Mouse (Mus musculus): ENCODE results near the gene Kri1. TPM values are rescaled to one million over a fixed set of nuclear protein-coding genes. Genes with fewer than 3 reads are reported as not detected.
A peak's percentile ranks its signal among the peaks of the same experiment; 100 is the strongest.

The Kri1 gene
- total and polyA plus RNA-seq, 2 experiments from 2014 or later: 10.9 to 15.3 TPM

GRCm38 (mm10) chr9:21245113-21245487 lies 42.7 kb downstream of the Kri1 start:
- no peaks in the 10 kb centered on the region for H3K9me3 ChIP-seq (ENCODE audit: low read length)

GRCm38 (mm10) chr9:21244428-21245112 lies 43.2 kb downstream of the Kri1 start:
- Histone ChIP-seq H3K4me2 (ENCODE audit: low read depth, low read length) (peak overlapping the region; percentile 80), H3K4me1 (ENCODE audit: insufficient read depth, low read length) (no peaks in the 10 kb centered on the region), H3K9ac (replicated peaks; ENCODE audit: low read length) (peak overlapping the region; percentile 52), H3K4me3 (ENCODE audit: low read length) (peak overlapping the region; percentile 47), H3K27me3 (ENCODE audit: insufficient read depth, low read length) (peaks cover 43% of the 10 kb centered on the region), H3K27ac (peak overlapping the region; percentile 67), H3K9me3 (ENCODE audit: low read length) (no peaks in the 10 kb centered on the region), H3K36me3 (ENCODE audit: insufficient read depth, low read length) (no peaks in the 10 kb centered on the region)
- 1% methylated on average over 72 of the region's 72 CpGs for WGBS
- 0 out of 2 replicates have a peak, but pooled peaks have one; percentile 9 for TF ChIP-seq CTCF (IDR thresholded peaks at IDR 0.05; ENCODE audit: low read depth)
- ATAC-seq: peak; percentile 59
- peak; percentile 45 for DNase-seq (ENCODE audit: low spot score)

More at GRCm38 (mm10) chr9:21245113-21245487, 42.7 kb downstream of the Kri1 start:
- DNase-seq (ENCODE audit: low spot score) (no peak), ATAC-seq (no peak)
- Histone ChIP-seq H3K36me3 (ENCODE audit: insufficient read depth, low read length) (no peaks in the 10 kb centered on the region), H3K9ac (replicated peaks; ENCODE audit: low read length) (peak overlapping the region; percentile 52; the same call in 1 of the 2 replicates), H3K27me3 (ENCODE audit: insufficient read depth, low read length) (peaks cover 46% of the 10 kb centered on the region), H3K4me3 (ENCODE audit: low read length) (peak overlapping the region; percentile 47), H3K4me1 (ENCODE audit: insufficient read depth, low read length) (no peaks in the 10 kb centered on the region), H3K4me2 (ENCODE audit: low read depth, low read length) (peak overlapping the region; percentile 80), H3K27ac (peak overlapping the region; percentile 67; the same call in 1 of the 2 replicates)
- WGBS: 2% methylated on average over 8 of the region's 16 CpGs
- TF ChIP-seq CTCF (IDR thresholded peaks at IDR 0.05; ENCODE audit: low read depth): no peak

GRCm38 (mm10) chr9:21243826-21244427 lies 43.8 kb downstream of the Kri1 start:
- no peaks in the 10 kb centered on the region for H3K36me3 ChIP-seq (ENCODE audit: insufficient read depth, low read length)
- peak overlapping the region; percentile 67 for H3K27ac ChIP-seq
- no peak for TF ChIP-seq CTCF (IDR thresholded peaks at IDR 0.05; ENCODE audit: low read depth)
- H3K27me3 ChIP-seq (ENCODE audit: insufficient read depth, low read length): peaks cover 37% of the 10 kb centered on the region
- H3K4me1 ChIP-seq (ENCODE audit: insufficient read depth, low read length): no peaks in the 10 kb centered on the region
- H3K9ac ChIP-seq (replicated peaks; ENCODE audit: low read length): peak overlapping the region; percentile 52
- WGBS: 3% methylated on average over 42 of the region's 42 CpGs
- H3K4me2 ChIP-seq (ENCODE audit: low read depth, low read length): peak overlapping the region; percentile 80
- H3K4me3 ChIP-seq (ENCODE audit: low read length): peak overlapping the region; percentile 47
- DNase-seq (ENCODE audit: low spot score) (peak; percentile 31), ATAC-seq (peak; percentile 46)
- no peaks in the 10 kb centered on the region for H3K9me3 ChIP-seq (ENCODE audit: low read length)

- Histone ChIP-seq H3K27ac (no peak overlapping the region), H3K4me2 (ENCODE audit: low read depth, low read length) (no peak overlapping the region), H3K27me3 (ENCODE audit: insufficient read depth, low read length) (peaks cover 23% of the 10 kb centered on the region), H3K9ac (replicated peaks; ENCODE audit: low read length) (no peak overlapping the region), H3K36me3 (ENCODE audit: insufficient read depth, low read length) (no peaks in the 10 kb centered on the region), H3K4me3 (ENCODE audit: low read length) (no peak overlapping the region), H3K4me1 (ENCODE audit: insufficient read depth, low read length) (peaks cover 8% of the 10 kb centered on the region; the same call in 1 of the 2 replicates), H3K9me3 (ENCODE audit: low read length) (no peaks in the 10 kb centered on the region)
- peak; percentile 99 for TF ChIP-seq CTCF (IDR thresholded peaks at IDR 0.05; ENCODE audit: low read depth)
- DNase-seq (ENCODE audit: low spot score) (peak; percentile 94), ATAC-seq (no peak)
- WGBS: 7% methylated on average over 11 of the region's 11 CpGs
These were observed 46.4 kb downstream of the Kri1 start for GRCm38 (mm10) chr9:21241343-21241742.

GRCm38 (mm10) chr9:21239465-21239848 lies 48.3 kb downstream of the Kri1 start:
- no peaks in the 10 kb centered on the region for H3K36me3 ChIP-seq (ENCODE audit: insufficient read depth, low read length)
- peak overlapping the region; percentile 76; the same call in 1 of the 2 replicates for H3K27ac ChIP-seq
- peak overlapping the region; percentile 72; the same call in 1 of the 2 replicates for H3K9ac ChIP-seq (replicated peaks; ENCODE audit: low read length)
- peaks cover 8% of the 10 kb centered on the region; the same call in 1 of the 2 replicates for H3K4me1 ChIP-seq (ENCODE audit: insufficient read depth, low read length)
- H3K4me3 ChIP-seq (ENCODE audit: low read length): peak overlapping the region; percentile 52
- TF ChIP-seq CTCF (IDR thresholded peaks at IDR 0.05; ENCODE audit: low read depth): no peak
- H3K4me2 ChIP-seq (ENCODE audit: low read depth, low read length): peak overlapping the region; percentile 69
- H3K27me3 ChIP-seq (ENCODE audit: insufficient read depth, low read length): peaks cover 17% of the 10 kb centered on the region
- ATAC-seq (no peak), DNase-seq (ENCODE audit: low spot score) (no peak)
- 30% methylated on average over 4 of the region's 4 CpGs for WGBS
- H3K9me3 ChIP-seq (ENCODE audit: low read length): no peaks in the 10 kb centered on the region

- WGBS: under 1% methylated on average over 74 of the region's 90 CpGs
These were observed 48.9 kb downstream of the Kri1 start, which contains the start of gene Keap1 for GRCm38 (mm10) chr9:21238733-21239464. TSS of gene Keap1 (minus strand) at chr9:21239361.

More at GRCm38 (mm10) chr9:21238733-21239464, 48.9 kb downstream of the Kri1 start, which contains the start of gene Keap1:
- Histone ChIP-seq H3K36me3 (ENCODE audit: insufficient read depth, low read length) (0 out of 2 replicates have a peak, but pooled peaks cover under 1% of the 10 kb centered on the region), H3K4me1 (ENCODE audit: insufficient read depth, low read length) (peaks cover 8% of the 10 kb centered on the region; the same call in 1 of the 2 replicates), H3K4me2 (ENCODE audit: low read depth, low read length) (peak within 1 kb of the TSS; percentile 69), H3K27ac (peak within 1 kb of the TSS; percentile 76), H3K9me3 (ENCODE audit: low read length) (no peaks in the 10 kb centered on the region), H3K27me3 (ENCODE audit: insufficient read depth, low read length) (peaks cover 12% of the 10 kb centered on the region; the same call in 1 of the 2 replicates), H3K9ac (replicated peaks; ENCODE audit: low read length) (peak within 1 kb of the TSS; percentile 72), H3K4me3 (ENCODE audit: low read length) (peak within 1 kb of the TSS; percentile 52)
- ATAC-seq (peak; percentile 90), DNase-seq (ENCODE audit: low spot score) (peak; percentile 88)
- TF ChIP-seq CTCF (IDR thresholded peaks at IDR 0.05; ENCODE audit: low read depth): no peak
